Mouse (Mus musculus) lung, adult 2 months (tissue): ENCODE results near the gene Pemt.

Experiments used
- CTCF ChIP-seq: fragments of 200-500 bp; IDR thresholded peaks from 2 replicates; pipeline ENCODE4 v1.5.1; 2011; ENCODE audit warnings: mild to moderate bottlenecking, low read length, control low read depth; ENCODE audit not compliant: insufficient read depth
- POLR2A ChIP-seq: fragments of 200-500 bp; IDR thresholded peaks from 2 replicates; pipeline ENCODE4 v1.6.1; 2011; ENCODE audit warnings: low read depth, mild to moderate bottlenecking, control low read depth, low read length, borderline replicate concordance; ENCODE audit errors: extremely low read depth

GRCm38 (mm10) chr11:59956749-59957148, 89.5 kb downstream of the Pemt start:
- no peak for TF ChIP-seq CTCF
- TF ChIP-seq POLR2A, result no peak
